Mouse (Mus musculus): ENCODE measurements at regions not wholly inside any gene's neighbourhood (a gene's known extent, or its start where the extent isn't known, plus 50 kb on each side); places are given as distances from the start of the nearest gene placed in this dataset.
A peak's percentile ranks its signal among the peaks of the same experiment; 100 is the strongest.

GRCm38 (mm10) chr1:164573639-164574038 is 115.5 kb upstream of the Atp1b1 start:
- no peak overlapping the region for H3K4me3 ChIP-seq (replicated peaks; ENCODE audit: low read length)
- H3K27me3 ChIP-seq (ENCODE audit: insufficient read depth, low read length) = no peaks in the 10 kb centered on the region
- H3K9me3 ChIP-seq (ENCODE audit: low read length) = no peaks in the 10 kb centered on the region
- H3K36me3 ChIP-seq (ENCODE audit: insufficient read depth, low read length) = no peaks in the 10 kb centered on the region
- TF ChIP-seq NANOG (IDR thresholded peaks at IDR 0.05; ENCODE audit: borderline replicate concordance, low read length) = no peak
- TF ChIP-seq POU5F1 (IDR thresholded peaks at IDR 0.05; ENCODE audit: borderline replicate concordance, low read length) = no peak
- TF ChIP-seq CTCF (conservative IDR thresholded peaks at IDR 0.05; ENCODE audit: low read length) = no peak
- H3K4me1 ChIP-seq (replicated peaks; ENCODE audit: low read depth, low read length) = peaks cover 27% of the 10 kb centered on the region

DNA sequence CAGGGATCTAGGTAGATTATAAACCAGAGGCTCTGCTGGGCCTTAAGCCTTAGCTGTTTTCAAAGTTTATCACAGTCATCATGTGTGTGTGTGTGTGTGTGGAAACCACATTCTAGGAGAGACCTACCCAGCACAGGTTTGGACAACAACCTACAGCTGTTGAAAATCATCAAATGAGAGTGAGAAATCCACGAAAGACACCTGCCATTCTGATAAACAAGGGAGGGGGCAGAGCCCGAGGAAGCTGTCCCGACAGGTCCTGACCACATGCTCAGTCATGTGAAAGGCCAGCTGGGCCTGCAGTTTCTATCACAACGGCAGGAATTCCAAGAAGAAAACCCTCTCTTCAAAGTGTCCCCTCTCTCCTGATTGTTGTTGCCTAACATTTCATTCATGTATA is 114.0 kb upstream of the Atp1b1 start:
- Histone ChIP-seq H3K4me3 (replicated peaks; ENCODE audit: low read length) (no peak overlapping the region), H3K36me3 (ENCODE audit: insufficient read depth, low read length) (no peaks in the 10 kb centered on the region), H3K9me3 (ENCODE audit: low read length) (no peaks in the 10 kb centered on the region), H3K27me3 (ENCODE audit: insufficient read depth, low read length) (no peaks in the 10 kb centered on the region), H3K4me1 (replicated peaks; ENCODE audit: low read depth, low read length) (peaks cover 21% of the 10 kb centered on the region)
- TF ChIP-seq NANOG (IDR thresholded peaks at IDR 0.05; ENCODE audit: borderline replicate concordance, low read length) = no peak

DNA sequence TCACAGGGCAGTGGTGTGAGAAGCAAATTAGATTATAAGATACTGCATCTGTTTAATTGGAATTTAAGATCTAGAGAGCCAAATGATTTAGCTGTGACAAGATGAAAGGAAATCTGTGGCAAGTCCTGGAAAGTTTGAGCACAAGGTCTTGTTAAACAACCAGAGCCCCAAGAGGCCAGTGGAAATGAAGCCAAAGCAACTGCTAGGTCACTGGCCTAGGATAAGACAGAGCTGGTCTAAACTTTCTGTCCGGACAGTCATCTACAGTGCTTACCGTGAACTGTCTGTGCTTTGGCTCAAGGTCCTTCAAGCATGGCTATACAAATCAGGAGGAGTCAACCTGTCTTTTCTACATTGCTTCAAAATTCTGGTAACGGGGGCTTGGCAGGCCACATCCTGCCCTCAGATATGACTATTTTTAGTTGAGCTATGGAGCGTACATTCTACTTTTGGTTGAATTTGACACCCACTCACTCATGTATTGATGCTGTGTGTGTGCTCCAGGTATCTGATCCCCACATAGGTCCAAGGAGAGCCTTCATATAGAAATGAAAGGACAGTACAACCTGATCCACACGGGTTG is 113.4 kb upstream of the Atp1b1 start:
- H3K27me3 ChIP-seq (ENCODE audit: insufficient read depth, low read length) = no peaks in the 10 kb centered on the region
- no peak overlapping the region for H3K4me3 ChIP-seq (replicated peaks; ENCODE audit: low read length)
- H3K4me1 ChIP-seq (replicated peaks; ENCODE audit: low read depth, low read length) = peaks cover 15% of the 10 kb centered on the region
- no peaks in the 10 kb centered on the region for H3K9me3 ChIP-seq (ENCODE audit: low read length)
- H3K36me3 ChIP-seq (ENCODE audit: insufficient read depth, low read length) = no peaks in the 10 kb centered on the region
- TF ChIP-seq POU5F1 (IDR thresholded peaks at IDR 0.05; ENCODE audit: borderline replicate concordance, low read length) (no peak), CTCF (conservative IDR thresholded peaks at IDR 0.05; ENCODE audit: low read length) (no peak), NANOG (IDR thresholded peaks at IDR 0.05; ENCODE audit: borderline replicate concordance, low read length) (no peak)

GRCm38 (mm10) chr1:164564847-164565246 is 106.7 kb upstream of the Atp1b1 start:
- TF ChIP-seq CTCF (conservative IDR thresholded peaks at IDR 0.05; ENCODE audit: low read length) (no peak), POU5F1 (IDR thresholded peaks at IDR 0.05; ENCODE audit: borderline replicate concordance, low read length) (no peak), NANOG (IDR thresholded peaks at IDR 0.05; ENCODE audit: borderline replicate concordance, low read length) (no peak)
- Histone ChIP-seq H3K4me1 (replicated peaks; ENCODE audit: low read depth, low read length) (no peaks in the 10 kb centered on the region), H3K36me3 (ENCODE audit: insufficient read depth, low read length) (no peaks in the 10 kb centered on the region), H3K27me3 (ENCODE audit: insufficient read depth, low read length) (no peaks in the 10 kb centered on the region), H3K4me3 (replicated peaks; ENCODE audit: low read length) (no peak overlapping the region), H3K9me3 (ENCODE audit: low read length) (no peaks in the 10 kb centered on the region)

DNA sequence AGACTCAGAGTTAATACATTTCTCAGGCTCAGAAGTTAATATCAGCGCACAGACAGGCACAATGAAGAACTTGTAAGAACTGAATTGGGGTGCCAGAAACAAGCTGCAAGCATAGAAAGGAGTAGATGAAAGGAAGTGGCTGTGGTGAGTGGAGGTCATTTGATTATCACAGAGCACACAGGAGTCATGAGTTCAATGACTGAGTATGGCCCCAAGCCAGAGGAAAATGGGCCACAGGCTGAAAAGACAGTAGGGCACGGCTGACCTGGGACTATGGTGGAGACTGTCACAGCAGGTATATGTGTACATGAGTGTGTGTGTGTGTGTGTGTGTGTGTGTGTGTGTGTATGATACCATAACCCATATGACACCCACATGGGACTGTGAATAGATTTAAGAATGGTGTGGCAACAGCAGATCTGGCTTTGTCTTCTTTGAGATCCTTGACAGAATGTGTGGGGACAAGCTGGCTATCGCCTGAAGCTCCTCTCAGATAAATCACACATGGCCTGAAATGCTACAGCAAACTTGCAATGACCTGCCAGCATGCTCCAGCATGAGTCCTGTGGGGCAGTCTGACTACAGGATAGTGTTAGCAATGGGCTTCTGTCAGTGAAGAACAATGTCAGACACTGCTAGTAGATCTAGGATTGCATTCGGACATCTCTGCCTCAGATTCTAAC is 101.5 kb upstream of the Atp1b1 start:
- H3K4me1 ChIP-seq (replicated peaks; ENCODE audit: low read depth, low read length) = no peaks in the 10 kb centered on the region
- no peak overlapping the region for H3K4me3 ChIP-seq (replicated peaks; ENCODE audit: low read length)
- no peaks in the 10 kb centered on the region for H3K36me3 ChIP-seq (ENCODE audit: insufficient read depth, low read length)
- H3K27me3 ChIP-seq (ENCODE audit: insufficient read depth, low read length) = no peaks in the 10 kb centered on the region
- no peak for TF ChIP-seq NANOG (IDR thresholded peaks at IDR 0.05; ENCODE audit: borderline replicate concordance, low read length)
- no peak for TF ChIP-seq POU5F1 (IDR thresholded peaks at IDR 0.05; ENCODE audit: borderline replicate concordance, low read length)
- TF ChIP-seq CTCF (conservative IDR thresholded peaks at IDR 0.05; ENCODE audit: low read length) = no peak
- no peaks in the 10 kb centered on the region for H3K9me3 ChIP-seq (ENCODE audit: low read length)

DNA sequence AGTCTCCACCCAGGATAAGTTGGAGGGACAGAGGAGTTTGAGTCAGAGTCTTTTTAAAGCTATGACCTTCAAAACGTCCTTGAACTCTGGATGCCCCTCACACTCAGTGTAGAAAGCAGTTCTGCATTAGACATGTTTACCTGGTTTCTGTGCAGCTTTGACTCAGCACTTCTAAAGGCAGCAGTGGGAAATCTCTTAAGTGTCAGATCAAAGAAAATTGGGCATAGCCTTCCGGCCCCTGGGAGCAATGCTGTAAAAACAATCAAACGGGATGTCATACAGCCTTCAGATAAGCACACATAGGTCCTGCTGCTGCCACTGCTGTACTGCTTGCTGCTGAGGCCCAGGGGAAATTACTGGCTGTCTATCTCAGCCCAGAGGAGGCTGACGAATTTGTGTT is 94.5 kb upstream of the Atp1b1 start:
- TF ChIP-seq NANOG (IDR thresholded peaks at IDR 0.05; ENCODE audit: borderline replicate concordance, low read length) (peak; percentile 36; the same call in 1 of the 2 replicates), POU5F1 (IDR thresholded peaks at IDR 0.05; ENCODE audit: borderline replicate concordance, low read length) (no peak), CTCF (conservative IDR thresholded peaks at IDR 0.05; ENCODE audit: low read length) (no peak)
- H3K4me3 ChIP-seq (replicated peaks; ENCODE audit: low read length) = no peak overlapping the region
- peaks cover 47% of the 10 kb centered on the region for H3K4me1 ChIP-seq (replicated peaks; ENCODE audit: low read depth, low read length)
- no peaks in the 10 kb centered on the region for H3K27me3 ChIP-seq (ENCODE audit: insufficient read depth, low read length)
- no peaks in the 10 kb centered on the region for H3K36me3 ChIP-seq (ENCODE audit: insufficient read depth, low read length)
- no peaks in the 10 kb centered on the region for H3K9me3 ChIP-seq (ENCODE audit: low read length)

DNA sequence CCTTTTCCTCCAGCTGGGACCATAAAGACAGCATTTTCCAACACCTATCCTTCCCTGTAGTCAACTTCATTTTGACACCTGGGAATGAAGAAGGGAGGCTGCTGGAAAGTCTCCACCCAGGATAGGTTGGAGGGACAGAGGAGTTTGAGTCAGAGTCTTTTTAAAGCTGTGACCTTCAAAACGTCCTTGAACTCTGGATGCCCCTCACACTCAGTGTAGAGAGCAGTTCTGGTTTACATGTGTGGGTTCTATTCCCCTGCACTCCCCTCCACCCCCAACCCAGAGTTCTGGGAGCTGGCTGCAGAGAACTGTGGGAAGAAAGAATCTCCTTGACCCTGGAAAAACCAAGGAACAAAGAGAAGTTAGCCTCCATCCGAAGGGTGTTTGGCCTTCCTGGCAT is 92.9 kb upstream of the Atp1b1 start:
- no peak overlapping the region for H3K4me3 ChIP-seq (replicated peaks; ENCODE audit: low read length)
- TF ChIP-seq CTCF (conservative IDR thresholded peaks at IDR 0.05; ENCODE audit: low read length) (no peak), POU5F1 (IDR thresholded peaks at IDR 0.05; ENCODE audit: borderline replicate concordance, low read length) (no peak), NANOG (IDR thresholded peaks at IDR 0.05; ENCODE audit: borderline replicate concordance, low read length) (no peak)
- H3K27me3 ChIP-seq (ENCODE audit: insufficient read depth, low read length) = no peaks in the 10 kb centered on the region
- peaks cover 47% of the 10 kb centered on the region for H3K4me1 ChIP-seq (replicated peaks; ENCODE audit: low read depth, low read length)
- no peaks in the 10 kb centered on the region for H3K36me3 ChIP-seq (ENCODE audit: insufficient read depth, low read length)
- no peaks in the 10 kb centered on the region for H3K9me3 ChIP-seq (ENCODE audit: low read length)

GRCm38 (mm10) chr1:164550596-164550995 is 92.4 kb upstream of the Atp1b1 start:
- H3K36me3 ChIP-seq (ENCODE audit: insufficient read depth, low read length) = no peaks in the 10 kb centered on the region
- TF ChIP-seq CTCF (conservative IDR thresholded peaks at IDR 0.05; ENCODE audit: low read length) (no peak), NANOG (IDR thresholded peaks at IDR 0.05; ENCODE audit: borderline replicate concordance, low read length) (no peak), POU5F1 (IDR thresholded peaks at IDR 0.05; ENCODE audit: borderline replicate concordance, low read length) (no peak)
- no peaks in the 10 kb centered on the region for H3K9me3 ChIP-seq (ENCODE audit: low read length)
- peaks cover 47% of the 10 kb centered on the region for H3K4me1 ChIP-seq (replicated peaks; ENCODE audit: low read depth, low read length)
- H3K27me3 ChIP-seq (ENCODE audit: insufficient read depth, low read length) = no peaks in the 10 kb centered on the region
- H3K4me3 ChIP-seq (replicated peaks; ENCODE audit: low read length) = no peak overlapping the region

DNA sequence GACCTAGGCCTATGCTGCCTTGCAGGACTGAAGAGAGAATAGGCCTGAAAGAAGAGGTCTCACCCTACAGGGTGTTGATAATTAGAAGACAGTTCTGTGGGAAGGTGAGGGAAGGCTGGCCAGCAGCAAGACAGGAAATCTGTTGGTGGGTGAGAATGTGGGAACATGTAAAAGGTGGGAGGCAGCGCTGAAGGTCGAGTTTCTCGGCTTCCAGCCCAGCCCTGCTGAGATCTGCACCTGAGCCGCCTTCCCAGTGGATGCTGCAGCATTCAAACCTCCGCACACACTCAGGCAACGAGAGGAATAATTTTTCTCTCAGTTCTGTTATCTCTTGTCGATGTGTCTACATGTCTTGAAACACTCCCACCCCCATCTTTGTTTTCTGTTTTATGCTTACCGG is 89.9 kb upstream of the Atp1b1 start:
- TF ChIP-seq NANOG (IDR thresholded peaks at IDR 0.05; ENCODE audit: borderline replicate concordance, low read length) (no peak), POU5F1 (IDR thresholded peaks at IDR 0.05; ENCODE audit: borderline replicate concordance, low read length) (no peak), CTCF (conservative IDR thresholded peaks at IDR 0.05; ENCODE audit: low read length) (no peak)
- Histone ChIP-seq H3K27me3 (ENCODE audit: insufficient read depth, low read length) (no peaks in the 10 kb centered on the region), H3K9me3 (ENCODE audit: low read length) (no peaks in the 10 kb centered on the region), H3K36me3 (ENCODE audit: insufficient read depth, low read length) (no peaks in the 10 kb centered on the region), H3K4me1 (replicated peaks; ENCODE audit: low read depth, low read length) (peaks cover 41% of the 10 kb centered on the region), H3K4me3 (replicated peaks; ENCODE audit: low read length) (no peak overlapping the region)
